Mouse (Mus musculus): Measurements from ENCODE around the gene 4931406C07Rik.

- TF ChIP-seq GATA1 (IDR thresholded peaks at IDR 0.05; ENCODE audit: low read depth, low read length) = no peak
- TF ChIP-seq CTCF (IDR thresholded peaks at IDR 0.05 in 2 of 3, conservative IDR thresholded peaks at IDR 0.05 in 1 of 3; ENCODE audit: control insufficient read depth in 1 of 3, insufficient read depth in 1 of 3, low read depth in 2 of 3, low read length in 3 of 3, poor library complexity in 1 of 3, severe bottlenecking in 1 of 3) = no peak
- no peak for TF ChIP-seq SIN3A (IDR thresholded peaks at IDR 0.05; ENCODE audit: low read length)
- TF ChIP-seq POLR2A (IDR thresholded peaks at IDR 0.05; ENCODE audit: control insufficient read depth in 1 of 2, insufficient read depth in 1 of 2, low read depth in 1 of 2, low read length in 2 of 2, poor library complexity in 1 of 2) = no peak
- no peak for TF ChIP-seq ZC3H11A (IDR thresholded peaks at IDR 0.05; ENCODE audit: low read depth, low read length)
These were observed 3.4 kb downstream of the 4931406C07Rik start for GRCm38 (mm10) chr9:15302881-15303280.

Measured in MEL (cell line).